ENCODE assay signal across 35 mouse cellular contexts in the genomic region with DNA sequence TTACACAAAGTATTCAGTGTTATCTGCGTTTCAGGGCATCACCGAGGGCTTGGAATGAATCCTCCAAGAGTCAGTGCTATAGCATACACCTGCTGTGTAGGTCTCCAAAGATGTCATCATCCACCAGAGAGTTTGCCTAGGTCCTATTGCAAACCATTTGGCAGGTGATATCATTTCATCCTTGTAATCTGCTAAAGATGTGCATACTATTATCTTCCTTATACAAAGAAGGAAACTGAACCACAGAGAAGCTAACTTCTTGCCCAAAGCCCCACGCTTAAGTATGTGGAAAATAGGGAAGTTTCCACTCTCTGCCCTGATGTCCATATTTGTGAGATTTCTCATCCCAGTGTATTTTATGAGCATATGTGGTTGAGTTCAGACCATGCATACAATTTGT. TPM values are rescaled to one million over a fixed set of nuclear protein-coding genes. Genes with fewer than 3 reads are reported as not detected.
"Had no signal": no experiment of that assay in that cellular context is flagged by ENCODE, and none has a peak within 500 bp of the region (broad histone marks: within the 10 kb centered on the region; RNA-seq: fewer than 3 reads in every experiment).

No protein-coding gene starts in this region.

- H3K9me3 ChIP-seq: heart, embryonic 10.5 days; heart, embryonic 12.5 days; hindbrain, embryonic 13.5 days; hindbrain, embryonic 15.5 days; kidney, embryonic 15.5 days; limb, embryonic 10.5 days; limb, embryonic 12.5 days; liver, embryonic 13.5 days had no signal

- H3K4me1 ChIP-seq: heart, embryonic 10.5 days; heart, embryonic 12.5 days; hindbrain, embryonic 13.5 days; hindbrain, embryonic 15.5 days; kidney, embryonic 15.5 days; limb, embryonic 12.5 days had no signal

- H3K4me2 ChIP-seq: heart, embryonic 12.5 days; hindbrain, embryonic 13.5 days; hindbrain, embryonic 15.5 days; kidney, embryonic 15.5 days; limb, embryonic 12.5 days; liver, embryonic 11.5 days; liver, embryonic 13.5 days had no signal

- H3K36me3 ChIP-seq: heart, embryonic 10.5 days; heart, embryonic 12.5 days; hindbrain, embryonic 13.5 days; hindbrain, embryonic 15.5 days; kidney, embryonic 15.5 days; limb, embryonic 10.5 days; limb, embryonic 12.5 days; liver, embryonic 13.5 days had no signal

- ATAC-seq: hindbrain, postnatal 0 days; intestine, embryonic 16.5 days had no signal

- DNase-seq: gastrocnemius, postnatal 14 days; gastrocnemius, postnatal 36 days; heart, adult 18-20 months; heart, postnatal 10 days; kidney, adult 11 months; kidney, adult 2 months; kidney, adult 9 months; kidney, postnatal 14 days; kidney, postnatal 36 days; layer of hippocampus, adult 9-11 months; liver, embryonic 13.5 days had no signal

- H3K4me3 ChIP-seq: heart, embryonic 10.5 days; heart, embryonic 12.5 days; hindbrain, embryonic 13.5 days; hindbrain, embryonic 15.5 days; kidney, embryonic 15.5 days; left cerebral cortex, adult 2 months; limb, embryonic 10.5 days; limb, embryonic 12.5 days; liver, embryonic 13.5 days had no signal

- H3K27me3 ChIP-seq: heart, embryonic 12.5 days; hindbrain, embryonic 13.5 days; hindbrain, embryonic 15.5 days; kidney, embryonic 15.5 days; limb, embryonic 12.5 days; liver, embryonic 13.5 days had no signal

- H3K9ac ChIP-seq: heart, embryonic 12.5 days; hindbrain, embryonic 13.5 days; hindbrain, embryonic 15.5 days; kidney, embryonic 15.5 days; limb, embryonic 12.5 days; liver, embryonic 13.5 days had no signal

- H3K27ac ChIP-seq: heart, embryonic 10.5 days; hindbrain, embryonic 13.5 days; hindbrain, embryonic 15.5 days; hindbrain, postnatal 0 days; kidney, embryonic 15.5 days; kidney, postnatal 0 days; left cerebral cortex, adult 2 months; limb, embryonic 10.5 days; limb, embryonic 12.5 days; liver, embryonic 13.5 days had no signal

RNA-seq across cellular contexts. Expression of gene Bco1, which starts 30.8 kb away (rescaled TPM):
- total RNA-seq: gastrocnemius, adult 8-10 months; heart, adult 8-10 months; heart, postnatal 25 days; layer of hippocampus, adult 18-20 months; layer of hippocampus, postnatal 14 days; left cerebral cortex, adult 2 months; left cerebral cortex, postnatal 14 days; left cerebral cortex, postnatal 36 days had no signal
- polyA plus RNA-seq: heart, embryonic 14.5 days; heart, embryonic 16.5 days; limb, embryonic 10.5 days had no signal

RNA-seq across cellular contexts. Expression of gene Pkd1l2, which starts 44.2 kb away (rescaled TPM):
- total RNA-seq: heart, adult 18-20 months; heart, postnatal 25 days; hematopoietic stem cell, adult 5-6 weeks; left cerebral cortex, postnatal 14 days had no signal
- polyA plus RNA-seq: heart, embryonic 16.5 days; hindbrain, embryonic 11.5 days; intestine, embryonic 14.5 days; kidney, postnatal 0 days; limb, embryonic 10.5 days; limb, embryonic 12.5 days had no signal
